Mouse (Mus musculus) cerebellum, postnatal 36 days (tissue): ENCODE data around the gene Rnf32.

ENCODE experiments used
- DNase-seq, 2 experiments: peaks; one replicate each; pipeline ENCODE4 v3.0.0; 2021 to 2022; ENCODE audit warnings: mixed read lengths in 2 of 2

The Rnf32 gene

GRCm38 (mm10) chr5:29195570-29196263 lies at the start of gene Rnf32:
Gene Rnf32 (plus strand): TSS chr5:29195992.
- peak; percentile 85 to 90 for DNase-seq

DNA sequence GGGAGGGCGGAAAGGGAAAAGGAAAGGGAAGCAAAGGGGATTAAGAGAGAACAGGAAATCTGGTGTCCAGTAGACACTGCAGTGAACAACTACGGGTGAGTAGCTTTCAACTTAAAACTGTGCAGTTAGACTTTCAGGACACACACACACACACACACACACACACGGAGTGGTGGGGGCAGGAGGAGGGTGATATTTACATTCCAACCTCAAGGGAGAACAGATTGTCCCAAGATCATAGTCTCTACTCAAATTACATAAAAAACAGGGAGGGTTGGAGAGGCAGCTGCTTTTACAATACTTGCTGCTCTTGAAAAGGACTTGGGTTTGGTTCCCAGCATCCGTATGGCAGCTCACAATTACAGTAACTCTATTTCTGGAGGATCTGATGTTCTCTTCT lies 45.6 kb upstream of the Rnf32 start:
- no peak for DNase-seq

DNA sequence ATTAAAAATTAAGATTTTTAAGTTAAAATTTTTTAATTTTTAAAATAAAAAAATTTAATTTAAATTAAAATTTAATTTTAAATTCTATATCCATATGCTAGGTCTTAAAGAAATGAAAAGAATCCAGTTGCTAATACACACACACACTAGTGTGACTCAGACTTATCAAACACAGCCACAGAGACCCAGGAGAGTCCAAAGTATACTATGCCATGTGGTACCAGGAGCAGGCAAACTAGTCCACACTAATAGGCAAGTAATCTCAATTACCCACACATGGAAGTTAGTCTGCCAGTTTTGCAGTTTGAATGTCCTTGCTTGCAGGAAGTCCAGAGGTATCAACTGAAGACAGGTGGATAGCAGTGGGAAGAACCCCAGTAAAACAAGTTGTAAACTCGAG lies 35.9 kb upstream of the Rnf32 start:
- DNase-seq, result no peak

GRCm38 (mm10) chr5:29166947-29167346 lies 28.8 kb upstream of the Rnf32 start:
- no peak for DNase-seq

GRCm38 (mm10) chr5:29170193-29170592 lies 25.6 kb upstream of the Rnf32 start:
- no peak for DNase-seq

DNA sequence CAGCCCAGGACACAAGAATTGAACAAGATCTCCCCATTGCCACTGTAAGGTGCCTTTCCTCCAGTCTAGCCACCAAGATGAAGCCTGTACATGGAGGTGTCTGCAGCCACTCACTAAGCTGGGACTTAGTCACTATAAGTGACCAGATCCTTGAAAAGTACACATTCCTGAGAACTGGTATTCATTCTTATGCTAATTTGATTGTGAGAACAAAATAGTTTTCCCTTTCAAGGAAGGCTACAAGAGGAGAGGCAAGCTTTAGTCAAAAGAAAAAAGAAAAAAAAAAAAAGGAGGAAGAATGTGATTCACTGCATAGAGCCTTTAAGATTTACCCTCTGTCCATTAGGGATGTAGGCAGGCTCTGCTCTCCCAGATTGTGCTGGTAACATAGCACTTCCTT lies 24.6 kb upstream of the Rnf32 start:
- DNase-seq, result no peak

DNA sequence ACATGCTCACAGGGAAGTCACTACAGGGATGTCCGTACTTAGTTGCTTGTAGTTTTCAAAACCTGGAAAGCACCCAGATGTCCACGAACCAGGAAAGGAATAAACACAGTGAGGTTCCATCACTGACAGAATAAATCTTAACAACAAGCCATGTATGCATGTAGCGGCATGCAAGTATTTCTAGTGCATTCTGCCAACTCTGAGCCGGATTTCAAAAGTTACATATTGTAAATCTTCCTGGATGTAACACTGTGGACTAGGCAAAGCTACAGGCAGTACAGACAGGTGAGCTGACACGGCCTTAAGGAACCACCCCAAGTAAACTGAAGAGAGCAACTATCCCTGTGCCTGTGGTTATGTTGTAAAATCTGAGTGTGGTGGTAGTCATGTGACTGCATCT lies 9.0 kb upstream of the Rnf32 start:
- DNase-seq, result no peak

DNA sequence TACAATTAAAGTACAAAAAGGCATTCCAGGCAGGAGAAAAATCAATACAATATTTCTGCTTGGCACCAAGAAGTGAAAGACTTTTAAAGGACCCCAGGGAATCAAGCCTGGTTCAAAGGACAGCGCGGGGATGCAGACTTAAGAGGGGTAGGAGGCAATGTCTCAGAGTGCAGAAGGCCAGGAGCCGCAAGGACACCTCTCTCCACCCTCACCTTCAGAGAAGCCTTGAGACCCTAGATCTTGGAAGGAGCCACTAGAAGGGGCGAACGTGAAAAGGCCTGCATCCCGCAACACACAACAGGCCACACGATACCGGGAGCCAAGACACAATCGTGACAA lies 592 bp upstream of the Rnf32 start:
- no peak for DNase-seq

- no peak for DNase-seq
Observed at GRCm38 (mm10) chr5:29196264-29196658, 469 bp downstream of the Rnf32 start.

DNA sequence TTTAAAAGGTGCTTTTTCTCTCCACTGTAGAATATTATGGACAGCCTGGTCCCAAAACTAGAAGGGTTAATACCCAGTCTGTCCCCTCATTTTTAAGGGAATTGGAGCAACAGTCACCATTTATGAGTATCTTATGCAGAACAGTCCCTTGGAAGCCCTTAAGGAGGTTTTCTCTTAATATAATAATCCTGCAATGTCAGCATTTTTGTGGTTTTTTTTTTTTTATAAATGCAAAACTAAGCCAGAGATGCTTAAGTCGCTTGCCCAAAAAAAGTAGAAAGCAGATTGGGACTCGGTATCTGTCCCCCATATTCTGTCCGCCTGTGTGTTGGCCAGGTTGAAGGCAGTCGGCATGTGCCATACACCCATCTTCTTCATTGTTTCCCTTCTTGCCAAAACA lies 1.4 kb downstream of the Rnf32 start:
- no peak for DNase-seq

DNA sequence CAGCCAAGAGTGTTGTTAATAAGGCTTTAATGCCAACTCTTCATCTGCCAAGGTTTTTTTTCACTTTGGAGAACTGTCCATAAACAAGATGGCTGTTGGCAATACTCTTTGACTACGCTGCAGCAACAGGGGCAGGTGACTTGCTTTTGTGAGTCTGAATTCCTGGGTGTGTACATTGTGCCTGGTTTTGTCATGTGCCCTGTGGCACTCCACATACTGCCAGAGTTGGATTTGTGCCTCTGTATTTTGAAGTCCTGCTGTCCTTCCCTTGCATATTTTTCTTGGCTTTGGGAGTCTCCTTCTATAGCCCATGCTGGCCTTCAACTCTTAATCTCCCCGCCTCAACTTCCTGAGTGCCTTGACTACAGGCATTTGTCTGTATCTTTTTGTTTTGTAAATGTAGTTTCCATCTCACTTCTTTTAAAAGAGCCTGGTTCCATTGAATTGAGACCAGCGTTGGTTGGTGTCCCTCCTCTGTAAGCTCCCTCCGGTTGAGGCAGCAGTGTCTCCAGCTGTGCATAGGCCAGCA lies 3.2 kb downstream of the Rnf32 start:
- DNase-seq, result no peak

DNA sequence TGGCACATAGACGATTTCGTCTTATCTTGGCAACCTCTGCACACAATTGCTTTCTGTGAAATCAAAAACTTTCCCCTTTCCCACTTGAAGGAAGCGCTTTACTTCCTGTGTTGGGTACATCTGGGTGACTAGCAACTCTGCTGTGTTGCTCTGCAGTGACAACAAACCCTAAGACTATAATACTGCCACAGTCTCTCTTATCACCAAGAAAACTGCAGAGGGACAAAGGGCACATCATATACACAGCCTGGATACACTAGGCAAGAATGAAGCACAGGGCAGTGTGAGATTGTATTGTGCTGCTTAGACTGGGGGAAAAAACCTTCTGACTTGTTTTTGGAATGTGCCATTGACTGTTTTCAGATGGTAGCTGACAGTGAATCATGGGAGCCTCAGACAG lies 4.1 kb downstream of the Rnf32 start:
- DNase-seq, result no peak

DNA sequence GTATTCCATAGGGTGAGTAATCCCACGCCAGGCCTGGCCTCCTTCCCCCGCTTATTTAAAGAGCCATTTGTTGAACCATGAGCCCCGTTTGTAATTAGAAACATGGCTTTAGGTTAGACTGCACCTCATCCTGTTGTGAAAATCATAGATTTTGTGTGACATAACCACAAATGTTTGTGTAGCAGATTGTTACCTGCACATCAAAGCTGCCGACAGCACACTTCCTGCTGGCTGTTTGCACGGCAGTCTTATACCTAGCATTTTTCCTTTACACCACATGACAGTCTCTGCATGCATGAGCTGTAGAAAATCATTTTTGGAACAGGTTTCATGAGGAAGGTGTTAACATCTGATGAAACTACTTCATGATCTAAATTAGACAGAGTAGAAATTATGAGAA lies 9.9 kb downstream of the Rnf32 start:
- no peak for DNase-seq

DNA sequence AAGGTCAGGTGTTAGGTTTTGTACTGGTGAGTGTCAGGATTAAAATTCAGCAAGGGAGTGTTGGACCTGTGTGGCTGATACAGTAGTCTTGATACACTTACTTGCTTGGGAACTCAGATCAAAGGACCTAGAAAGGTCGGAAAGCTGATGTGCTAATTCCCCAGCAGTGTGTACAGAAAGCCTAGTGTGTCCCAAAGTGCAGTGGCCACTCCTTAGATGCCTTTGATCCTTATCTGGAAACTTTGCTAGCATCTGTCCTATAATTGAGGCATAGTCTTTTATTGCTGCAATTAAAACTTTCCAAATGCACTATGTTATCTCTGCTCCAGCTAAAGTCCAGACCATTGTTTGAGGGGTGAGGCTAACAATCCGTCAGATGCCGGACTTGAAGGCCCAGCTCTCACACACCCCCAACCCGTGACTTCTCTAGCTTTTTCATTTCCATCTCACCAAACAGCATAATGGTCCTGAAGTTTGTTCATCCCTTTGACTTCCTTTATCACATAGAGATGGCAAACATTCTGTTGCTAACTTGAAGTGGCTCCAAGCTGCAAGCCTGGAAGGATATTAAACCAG lies 16.3 kb downstream of the Rnf32 start:
- DNase-seq, result no peak

DNA sequence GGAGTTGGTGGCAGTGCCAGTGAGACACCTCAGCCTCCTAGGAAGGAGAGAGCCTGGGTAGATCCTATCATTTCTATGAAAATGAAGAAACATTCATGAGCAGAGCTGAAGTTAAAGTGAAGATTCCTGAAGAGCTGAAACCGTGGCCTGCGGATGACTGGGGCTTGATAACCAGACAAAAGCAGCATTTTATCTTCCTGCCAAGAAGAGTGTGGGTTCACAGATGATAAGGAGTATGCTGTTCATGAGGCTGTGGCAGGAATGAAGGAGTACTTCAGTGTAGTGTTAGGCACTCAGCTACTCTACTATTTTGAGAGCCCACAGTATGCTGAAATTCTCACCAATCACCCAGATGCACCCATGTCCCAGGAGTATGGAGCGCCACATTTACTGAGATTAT lies 22.2 kb downstream of the Rnf32 start:
- no peak for DNase-seq

GRCm38 (mm10) chr5:29224089-29224488 lies 28.3 kb downstream of the Rnf32 start:
- no peak for DNase-seq

DNA sequence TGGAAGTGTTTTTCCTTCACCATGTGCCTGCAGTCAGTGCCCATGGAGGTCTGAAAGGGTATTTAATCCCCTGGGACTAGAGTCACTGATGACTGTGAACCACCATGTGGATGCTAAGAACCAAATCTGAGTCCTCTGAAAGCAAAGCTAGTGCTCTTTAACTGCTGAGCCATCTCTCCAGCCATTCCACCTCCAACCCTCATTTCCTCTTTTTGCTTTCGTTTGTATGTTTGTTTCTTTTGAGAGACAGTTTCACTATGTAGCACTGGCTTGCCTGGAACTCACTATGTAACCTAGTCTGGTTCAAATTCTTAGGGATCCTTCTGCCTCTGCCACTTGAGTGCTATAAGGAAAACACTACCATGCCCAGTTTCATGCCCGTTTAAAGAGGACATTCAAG lies 34.7 kb downstream of the Rnf32 start:
- no peak for DNase-seq

DNA sequence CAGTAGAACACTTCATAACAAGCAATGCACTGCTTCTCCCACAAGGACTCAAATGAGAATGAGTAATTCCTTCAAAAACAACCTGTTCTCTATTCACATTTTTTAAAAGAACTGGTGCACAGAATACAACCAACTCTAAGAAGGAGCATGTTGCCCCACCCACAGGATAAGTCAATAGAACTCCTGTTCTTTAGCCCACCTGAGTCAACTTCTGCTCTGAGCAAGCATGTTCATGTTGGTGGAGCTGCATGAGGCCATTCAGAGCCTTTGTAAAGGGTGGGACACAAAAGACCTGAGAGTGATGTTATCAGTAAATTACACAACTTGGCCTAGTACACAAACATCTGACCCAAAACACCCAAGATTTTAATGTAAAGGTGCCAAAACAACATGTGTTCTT lies 42.6 kb downstream of the Rnf32 start:
- DNase-seq, result no peak

DNA sequence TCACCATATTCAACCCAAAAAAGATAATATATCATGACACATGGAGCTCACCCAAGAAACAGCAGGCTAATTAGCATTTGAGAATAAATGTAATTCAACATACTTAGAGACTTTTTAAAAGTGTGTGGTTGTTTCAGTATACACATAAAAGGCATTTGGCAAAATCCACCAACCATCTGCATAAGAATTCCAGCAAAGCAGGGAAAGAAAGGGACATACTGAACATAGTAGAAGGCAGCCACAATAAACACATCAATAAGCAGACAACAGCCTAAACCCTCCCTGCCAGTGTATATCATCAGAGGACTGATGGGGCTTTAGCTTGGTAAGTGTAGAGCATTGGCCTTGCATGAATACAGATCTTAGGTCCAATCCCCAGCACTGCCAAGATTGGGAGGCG lies 49.0 kb downstream of the Rnf32 start:
- DNase-seq, result no peak

GRCm38 (mm10) chr5:29250795-29251495 lies 55.2 kb downstream of the Rnf32 start:
- DNase-seq, result no peak

- no peak for DNase-seq
Observed at GRCm38 (mm10) chr5:29251496-29251873, 55.7 kb downstream of the Rnf32 start.

DNA sequence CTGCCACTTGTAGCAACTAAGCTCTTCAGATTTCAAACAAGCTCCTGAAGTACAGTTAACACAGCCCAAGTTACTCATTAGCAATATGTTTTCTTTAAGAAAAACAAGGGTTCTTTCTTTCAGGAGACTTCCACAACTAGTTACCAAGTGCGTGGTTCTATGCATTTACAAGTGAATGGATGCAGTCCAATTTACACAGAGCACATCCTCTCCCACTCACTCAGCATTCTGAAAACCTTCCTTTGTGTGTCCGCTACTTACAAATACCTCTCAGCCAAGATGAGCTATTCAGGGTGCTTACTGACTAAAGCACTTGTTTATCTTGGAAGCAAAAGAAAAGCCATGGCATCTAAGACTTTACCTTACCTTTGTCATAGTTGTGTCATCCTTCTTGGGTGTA lies 58.1 kb downstream of the Rnf32 start:
- DNase-seq, result no peak

DNA sequence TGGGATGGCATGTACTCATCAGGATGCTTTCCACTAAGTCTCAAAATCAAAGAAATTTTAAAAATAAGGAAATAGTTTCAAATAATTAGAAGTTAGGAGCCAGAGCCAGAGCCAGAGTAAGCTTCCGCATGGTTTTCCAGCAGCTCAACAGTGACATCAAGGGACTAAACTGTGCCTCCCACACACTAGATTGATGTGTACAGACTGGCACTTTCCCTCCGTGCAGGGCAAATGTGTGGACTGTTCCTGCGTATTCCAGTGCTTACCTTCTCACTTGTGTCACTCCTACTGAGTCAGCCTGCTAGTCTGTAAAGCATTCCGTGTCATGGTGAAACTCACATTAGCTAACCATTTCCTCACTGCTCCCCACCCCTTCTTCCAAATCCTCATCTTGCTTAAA lies 75.1 kb downstream of the Rnf32 start:
- DNase-seq, result no peak

- DNase-seq, result no peak
Observed at GRCm38 (mm10) chr5:29273426-29273825, 77.6 kb downstream of the Rnf32 start.
